Mouse (Mus musculus) ES-Bruce4 (cell line): ENCODE data around the gene Ahcy. TPM values are rescaled to one million over a fixed set of nuclear protein-coding genes. Genes with fewer than 3 reads are reported as not detected.
"Not testable (repeated sequence)": the region's sequence is repeated elsewhere in the genome, so short reads cannot be mapped to it uniquely, and the experiment has no call there.

Experiments used
- H3K27ac ChIP-seq: 2 replicates; pipeline ENCODE4 v1.5.1; 2012; ENCODE audit warnings: low read length, inconsistent platforms; ENCODE audit not compliant: insufficient read depth
- H3K27me3 ChIP-seq: 2 replicates; pipeline ENCODE4 v1.6.1; 2012; ENCODE audit warnings: mild to moderate bottlenecking, low read length, inconsistent platforms; ENCODE audit not compliant: control insufficient read depth, poor library complexity, insufficient read depth, severe bottlenecking
- H3K36me3 ChIP-seq: 2 replicates; pipeline ENCODE4 v1.6.1; 2012; ENCODE audit warnings: inconsistent platforms, mild to moderate bottlenecking, low read length, moderate library complexity; ENCODE audit not compliant: control insufficient read depth, poor library complexity, insufficient read depth, severe bottlenecking
- H3K4me1 ChIP-seq: one replicate; pipeline ENCODE4 v1.8.1; 2011; ENCODE audit warnings: low read length; ENCODE audit not compliant: control insufficient read depth, insufficient read depth
- H3K4me3 ChIP-seq: 2 replicates; pipeline ENCODE4 v1.5.1; 2011; ENCODE audit warnings: low read depth, mild to moderate bottlenecking, low read length
- H3K9ac ChIP-seq: 2 replicates; pipeline ENCODE4 v1.6.1; 2012; ENCODE audit warnings: low read depth, mild to moderate bottlenecking, inconsistent platforms; ENCODE audit not compliant: poor library complexity, severe bottlenecking
- H3K9me3 ChIP-seq: replicated peaks from 2 replicates; pipeline ENCODE4 v1.6.1; 2012; ENCODE audit warnings: mild to moderate bottlenecking, low read length, inconsistent platforms; ENCODE audit not compliant: control insufficient read depth, poor library complexity, insufficient read depth, severe bottlenecking
- CTCF ChIP-seq: IDR thresholded peaks from one replicate; pipeline ENCODE4 v1.8.1; 2011; ENCODE audit warnings: low read depth, low read length
- EP300 ChIP-seq: IDR thresholded peaks from 2 replicates; pipeline ENCODE4 v1.6.1; 2011; ENCODE audit warnings: low read depth, low read length; ENCODE audit not compliant: insufficient read depth
- POLR2A ChIP-seq: IDR thresholded peaks from one replicate; pipeline ENCODE4 v1.8.1; 2011; ENCODE audit warnings: low read length; ENCODE audit not compliant: insufficient read depth
- polyA plus RNA-seq: library from polyadenylated mRNA; stranded (reverse); fragments of >200 nt; gene quantifications from 2 replicates; pipeline ENCODE4 v1.2.4, GENCODE M21; 2011; ENCODE audit warnings: low read depth; ENCODE audit not compliant: missing spikeins, insufficient read depth, insufficient read length

Gene Ahcy
- polyA plus RNA-seq, 1 experiment, result 102 TPM

- peak overlapping the region; percentile 72 for H3K4me3 ChIP-seq
Observed at GRCm38 (mm10) chr2:155018762-155019641, 55.3 kb downstream of the Ahcy start.

GRCm38 (mm10) chr2:155018251-155018755 is 56.0 kb downstream of the Ahcy start, which contains the start of gene Gm14226:
Gene Gm14226, plus strand, starts transcription at chr2:155018266.
- Histone ChIP-seq H3K4me3 (peak within 1 kb of the TSS; percentile 72), H3K9ac (peak within 1 kb of the TSS; percentile 33; the same call in 1 of the 2 replicates)
- H3K27ac ChIP-seq, H3K36me3 ChIP-seq, H3K27me3 ChIP-seq, H3K9me3 ChIP-seq, H3K4me1 ChIP-seq: not testable (repeated sequence)

More at GRCm38 (mm10) chr2:155018762-155019641, 55.3 kb downstream of the Ahcy start:
- Histone ChIP-seq H3K9ac (peak overlapping the region; percentile 33; the same call in 1 of the 2 replicates), H3K27me3 (peaks cover 2% of the 10 kb centered on the region), H3K27ac (no peak overlapping the region), H3K4me1 (peaks cover 2% of the 10 kb centered on the region), H3K36me3 (no peaks in the 10 kb centered on the region), H3K9me3 (no peaks in the 10 kb centered on the region)
- TF ChIP-seq EP300 (0 out of 2 replicates have a peak, but pooled peaks have one; percentile 24), POLR2A (no peak)

GRCm38 (mm10) chr2:155016751-155017150 is 57.5 kb downstream of the Ahcy start:
- H3K36me3 ChIP-seq, H3K27ac ChIP-seq: not testable (repeated sequence)

GRCm38 (mm10) chr2:155012991-155013390 is 61.3 kb downstream of the Ahcy start:
- Histone ChIP-seq H3K27me3 (no peaks in the 10 kb centered on the region; the same call in 1 of the 2 replicates), H3K27ac (no peak overlapping the region), H3K4me3 (no peak overlapping the region), H3K36me3 (no peaks in the 10 kb centered on the region), H3K4me1 (no peaks in the 10 kb centered on the region), H3K9ac (no peak overlapping the region), H3K9me3 (no peaks in the 10 kb centered on the region)
- TF ChIP-seq CTCF, result no peak
- TF ChIP-seq POLR2A, result no peak
- TF ChIP-seq EP300, result no peak

More at GRCm38 (mm10) chr2:155016751-155017150, 57.5 kb downstream of the Ahcy start:
- H3K27me3 ChIP-seq, H3K9ac ChIP-seq, H3K4me3 ChIP-seq, H3K4me1 ChIP-seq, H3K9me3 ChIP-seq: not testable (repeated sequence)

- H3K9ac ChIP-seq, result no peak overlapping the region
- H3K36me3 ChIP-seq, result no peaks in the 10 kb centered on the region
- H3K4me3 ChIP-seq, result no peak overlapping the region
- H3K9me3 ChIP-seq, result peaks cover 9% of the 10 kb centered on the region
- no peaks in the 10 kb centered on the region for H3K4me1 ChIP-seq
- no peaks in the 10 kb centered on the region; the same call in 1 of the 2 replicates for H3K27me3 ChIP-seq
- TF ChIP-seq POLR2A (no peak), EP300 (no peak), CTCF (no peak)
- no peak overlapping the region for H3K27ac ChIP-seq
Observed at GRCm38 (mm10) chr2:155011086-155011656, 63.1 kb downstream of the Ahcy start.

Other genes with a start within 250 kb of the Ahcy start
- 551 and 558 TPM in 2 replicates for gene Eif2s2, start 181.6 kb downstream of the Ahcy start, polyA plus RNA-seq
- gene Gm14226, start 56.2 kb downstream of the Ahcy start, polyA plus RNA-seq, result not detected in 2 replicates
- gene Itch, start 59.0 kb upstream of the Ahcy start, polyA plus RNA-seq, result 50.6 and 55.2 TPM in 2 replicates
- gene Dynlrb1, start 162.0 kb upstream of the Ahcy start, polyA plus RNA-seq, result 230 and 241 TPM in 2 replicates
- gene Map1lc3a, start 201.8 kb upstream of the Ahcy start, polyA plus RNA-seq, result 51.5 and 59.2 TPM in 2 replicates